Mouse (Mus musculus): ENCODE data around the gene Gpbp1. TPM values are rescaled to one million over a fixed set of nuclear protein-coding genes. Genes with fewer than 3 reads are reported as not detected.

Gpbp1 gene
- total and polyA plus RNA-seq, 3 experiments = 58.2 to 648 (median 76.3) TPM

DNA sequence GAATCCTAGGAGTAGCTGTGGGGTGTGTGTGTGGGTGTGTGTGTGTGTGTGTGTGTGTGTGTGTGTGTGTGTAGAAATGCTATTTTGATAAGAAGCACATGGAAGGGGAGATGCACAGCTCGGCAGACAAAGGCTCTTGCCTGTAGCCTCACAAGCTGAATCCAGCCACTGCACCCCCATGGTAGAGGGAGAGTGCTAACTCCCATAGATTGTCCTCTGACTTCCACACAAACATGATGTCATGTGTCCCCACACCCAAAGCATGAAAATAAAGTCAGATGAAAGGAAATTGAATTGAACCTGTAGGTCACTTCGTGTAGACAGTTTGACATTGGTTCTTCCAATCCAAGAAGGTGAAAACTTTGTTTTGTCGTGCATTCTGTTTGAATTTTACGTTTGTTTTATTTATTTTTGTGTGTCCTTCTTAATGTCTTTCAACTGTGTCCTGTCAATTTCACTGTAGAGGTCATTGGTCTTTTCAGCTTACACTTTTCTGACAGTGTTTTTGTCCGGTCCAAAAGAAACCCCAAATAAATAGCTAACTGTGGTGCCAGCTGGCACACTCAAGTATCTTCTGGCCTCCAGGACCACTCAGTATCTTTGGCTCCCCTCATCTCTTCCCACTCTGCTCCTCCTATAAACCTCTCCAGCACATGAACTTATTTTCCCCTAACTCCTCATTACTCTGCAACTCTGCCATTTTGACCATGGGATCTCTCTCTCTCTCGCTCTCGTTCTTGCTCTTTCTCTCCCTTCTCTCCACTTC, 26.7 kb upstream of the Gpbp1 start:
- no peaks in the 10 kb centered on the region; a peak in 1 of 4 replicates for H3K27me3 ChIP-seq (ENCODE audit: control insufficient read depth in 1 of 2, insufficient read depth in 2 of 2, low read length in 2 of 2)
- no peak overlapping the region for H3K9ac ChIP-seq (ENCODE audit: control insufficient read depth, low read depth, low read length, poor library complexity, severe bottlenecking)
- no peak overlapping the region for H3K27ac ChIP-seq (ENCODE audit: control insufficient read depth, low read depth, low read length)
- H3K4me1 ChIP-seq (ENCODE audit: control insufficient read depth in 1 of 2, insufficient read depth in 2 of 2, low read length in 2 of 2) = no peaks in the 10 kb centered on the region
- H3K9me3 ChIP-seq (replicated peaks; ENCODE audit: insufficient read depth, low read length) = no peaks in the 10 kb centered on the region
- H3K36me3 ChIP-seq (ENCODE audit: control insufficient read depth in 1 of 2, insufficient read depth in 2 of 2, low read length in 2 of 2) = no peaks in the 10 kb centered on the region
- no peaks in the 10 kb centered on the region for H3K79me2 ChIP-seq (ENCODE audit: control insufficient read depth, insufficient read depth, low read length, poor library complexity)
- no peak overlapping the region for H3K4me3 ChIP-seq (ENCODE audit: control insufficient read depth in 1 of 2, insufficient read depth in 1 of 2, low read depth in 2 of 2, low read length in 2 of 2)
- TF ChIP-seq GABPA (IDR thresholded peaks at IDR 0.05; ENCODE audit: low read depth, low read length) (no peak), UBTF (IDR thresholded peaks at IDR 0.05; ENCODE audit: borderline replicate concordance, insufficient read depth, low read depth, low read length) (no peak), GATA1 (IDR thresholded peaks at IDR 0.05; ENCODE audit: low read depth, low read length) (no peak), SMC3 (IDR thresholded peaks at IDR 0.05; ENCODE audit: low read depth, low read length) (no peak), CTCF (IDR thresholded peaks at IDR 0.05 in 2 of 3, conservative IDR thresholded peaks at IDR 0.05 in 1 of 3; ENCODE audit: control insufficient read depth in 1 of 3, insufficient read depth in 1 of 3, low read depth in 2 of 3, low read length in 3 of 3, poor library complexity in 1 of 3, severe bottlenecking in 1 of 3) (no peak), ZMIZ1 (IDR thresholded peaks at IDR 0.05; ENCODE audit: low read depth, low read length) (no peak), SIN3A (IDR thresholded peaks at IDR 0.05; ENCODE audit: low read length) (no peak), MEF2A (IDR thresholded peaks at IDR 0.05; ENCODE audit: extremely low read depth, insufficient replicate concordance, low read depth, low read length, poor library complexity, severe bottlenecking) (no peak), EP300 (IDR thresholded peaks at IDR 0.05; ENCODE audit: low read depth in 1 of 2, low read length in 2 of 2) (no peak), CHD1 (IDR thresholded peaks at IDR 0.05; ENCODE audit: low read depth, low read length) (no peak)
- no peak for DNase-seq (ENCODE audit: low read depth, low spot score)

DNA sequence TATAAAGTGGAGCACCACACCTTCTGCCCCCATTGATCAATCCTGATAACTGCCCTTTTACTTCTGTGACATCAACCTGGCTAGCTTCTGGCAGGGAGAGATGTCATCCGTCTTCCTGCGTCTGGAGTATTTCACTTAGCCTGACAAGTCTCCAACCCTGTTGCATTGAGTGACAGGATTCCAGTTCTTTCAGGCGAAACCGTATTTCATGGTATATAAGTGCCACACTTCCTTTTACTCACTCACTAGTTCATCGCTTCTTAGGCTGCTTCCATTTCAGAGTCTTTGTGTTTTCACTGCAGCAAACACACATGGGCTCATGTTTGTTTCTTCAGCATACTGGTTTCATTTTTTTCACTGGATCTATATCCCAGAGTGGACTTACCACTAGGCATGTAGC, 19.5 kb upstream of the Gpbp1 start:
- no peaks in the 10 kb centered on the region for H3K36me3 ChIP-seq (ENCODE audit: control insufficient read depth in 1 of 2, insufficient read depth in 2 of 2, low read length in 2 of 2)
- no peak overlapping the region for H3K4me3 ChIP-seq (ENCODE audit: control insufficient read depth in 1 of 2, insufficient read depth in 1 of 2, low read depth in 2 of 2, low read length in 2 of 2)
- peak; percentile 79; the same call in 1 of the 2 replicates for TF ChIP-seq MXI1 (IDR thresholded peaks at IDR 0.05; ENCODE audit: low read depth, low read length)
- no peak for TF ChIP-seq TAL1 (IDR thresholded peaks at IDR 0.05; ENCODE audit: low read length)
- no peaks in the 10 kb centered on the region for H3K79me2 ChIP-seq (ENCODE audit: control insufficient read depth, insufficient read depth, low read length, poor library complexity)
- no peak overlapping the region for H3K9ac ChIP-seq (ENCODE audit: control insufficient read depth, low read depth, low read length, poor library complexity, severe bottlenecking)
- H3K27me3 ChIP-seq (ENCODE audit: control insufficient read depth in 1 of 2, insufficient read depth in 2 of 2, low read length in 2 of 2) = no peaks in the 10 kb centered on the region
- DNase-seq (ENCODE audit: low read depth, low spot score) = no peak
- 0 out of 4 replicates have a peak, but pooled peaks cover 0 to 3% of the 10 kb centered on the region in 2 experiments for H3K4me1 ChIP-seq (ENCODE audit: control insufficient read depth in 1 of 2, insufficient read depth in 2 of 2, low read length in 2 of 2)
- H3K27ac ChIP-seq (ENCODE audit: control insufficient read depth, low read depth, low read length) = no peak overlapping the region
- no peaks in the 10 kb centered on the region for H3K9me3 ChIP-seq (replicated peaks; ENCODE audit: insufficient read depth, low read length)

DNA sequence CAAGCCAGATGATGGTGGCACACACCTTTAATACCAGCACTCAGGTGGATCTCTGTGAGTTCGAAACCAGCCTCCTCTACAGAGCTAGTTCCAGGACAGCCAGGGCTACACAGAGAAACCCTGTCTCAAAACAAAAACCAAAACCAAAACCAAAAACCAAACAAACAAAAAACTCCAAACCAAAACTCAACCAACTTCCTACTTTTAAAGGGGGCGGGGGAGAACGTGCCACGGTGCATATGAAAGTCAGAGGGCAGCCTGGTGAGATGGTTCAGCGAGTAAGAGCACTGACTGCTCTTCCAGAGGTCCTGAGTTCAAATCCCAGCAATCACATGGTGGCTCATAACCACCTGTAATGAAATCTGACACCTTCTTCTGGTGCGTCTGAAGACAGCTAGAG, 18.7 kb upstream of the Gpbp1 start:
- Histone ChIP-seq H3K27me3 (ENCODE audit: control insufficient read depth in 1 of 2, insufficient read depth in 2 of 2, low read length in 2 of 2) (no peaks in the 10 kb centered on the region), H3K4me3 (ENCODE audit: control insufficient read depth in 1 of 2, insufficient read depth in 1 of 2, low read depth in 2 of 2, low read length in 2 of 2) (peak overlapping the region in 1 of 2 experiments; percentile 57; a peak in 1 of 4 replicates), H3K9ac (ENCODE audit: control insufficient read depth, low read depth, low read length, poor library complexity, severe bottlenecking) (no peak overlapping the region), H3K79me2 (ENCODE audit: control insufficient read depth, insufficient read depth, low read length, poor library complexity) (no peaks in the 10 kb centered on the region), H3K9me3 (replicated peaks; ENCODE audit: insufficient read depth, low read length) (no peaks in the 10 kb centered on the region), H3K4me1 (ENCODE audit: control insufficient read depth in 1 of 2, insufficient read depth in 2 of 2, low read length in 2 of 2) (0 out of 4 replicates have a peak, but pooled peaks cover 0 to 3% of the 10 kb centered on the region in 2 experiments), H3K27ac (ENCODE audit: control insufficient read depth, low read depth, low read length) (no peak overlapping the region), H3K36me3 (ENCODE audit: control insufficient read depth in 1 of 2, insufficient read depth in 2 of 2, low read length in 2 of 2) (no peaks in the 10 kb centered on the region)
- TF ChIP-seq TBP (IDR thresholded peaks at IDR 0.05; ENCODE audit: low read depth, low read length) (0 out of 2 replicates have a peak, but pooled peaks have one; percentile 23), ZMIZ1 (IDR thresholded peaks at IDR 0.05; ENCODE audit: low read depth, low read length) (no peak), EP300 (IDR thresholded peaks at IDR 0.05; ENCODE audit: low read depth in 1 of 2, low read length in 2 of 2) (no peak), GABPA (IDR thresholded peaks at IDR 0.05; ENCODE audit: low read depth, low read length) (no peak), POLR2AphosphoS2 (IDR thresholded peaks at IDR 0.05; ENCODE audit: low read length) (no peak), USF1 (IDR thresholded peaks at IDR 0.05; ENCODE audit: low read depth, low read length) (no peak), MAFK (IDR thresholded peaks at IDR 0.05; ENCODE audit: borderline replicate concordance, low read depth, low read length) (no peak), GATA1 (IDR thresholded peaks at IDR 0.05; ENCODE audit: low read depth, low read length) (no peak), SMC3 (IDR thresholded peaks at IDR 0.05; ENCODE audit: low read depth, low read length) (no peak)
- DNase-seq (ENCODE audit: low read depth, low spot score) = peak; percentile 18
